10 mouse cellular contexts compared by ENCODE assay signal in genomic region chr13:52777396-52778034, GRCm38 (mm10).
DNase-seq lines count a peak whose midpoint lies in the region; ATAC-seq and TF ChIP-seq lines count a peak whose summit lies in the region.
"Had no signal": no experiment of that assay in that cellular context is flagged by ENCODE, and none has a peak within 500 bp of the region (broad histone marks: within the 10 kb centered on the region; RNA-seq: fewer than 3 reads in every experiment).

No protein-coding gene starts in this region.

- ATAC-seq in hindbrain, postnatal 0 days, result no peak
- ATAC-seq in hindbrain, embryonic 11.5 days (ENCODE audit: low FRiP score), result no peak
- peak; percentile 53 for ATAC-seq in heart, postnatal 0 days (ENCODE audit: insufficient read depth, low read depth)

- no peaks in the 10 kb centered on the region for H3K27me3 ChIP-seq in hindbrain, postnatal 0 days (ENCODE audit: insufficient read depth, low read length)
- no peaks in the 10 kb centered on the region for H3K27me3 ChIP-seq in hindbrain, embryonic 11.5 days (ENCODE audit: control insufficient read depth, insufficient read depth, low read length)
- H3K27me3 ChIP-seq in heart, postnatal 0 days (ENCODE audit: control insufficient read depth, insufficient read depth, low read length), result no peaks in the 10 kb centered on the region
- H3K27me3 ChIP-seq: midbrain, embryonic 12.5 days had no signal

- WGBS in hindbrain, postnatal 0 days, result 40% methylated on average over 6 of the region's 6 CpGs
- WGBS in hindbrain, embryonic 11.5 days, result 77% methylated on average over 6 of the region's 6 CpGs
- WGBS in heart, postnatal 0 days, result 30% methylated on average over 6 of the region's 6 CpGs

- TF ChIP-seq EP300 in heart, postnatal 0 days (IDR thresholded peaks at IDR 0.05; ENCODE audit: low read depth), result no peak

- TF ChIP-seq POLR2A in brain, embryonic 14.5 days (IDR thresholded peaks at IDR 0.05; ENCODE audit: borderline replicate concordance, extremely low read depth, insufficient read depth, insufficient read length, poor library complexity, severe bottlenecking), result no peak

- H3K4me3 ChIP-seq in hindbrain, postnatal 0 days (ENCODE audit: low read length), result no peak overlapping the region
- H3K4me3 ChIP-seq in hindbrain, embryonic 11.5 days (ENCODE audit: low read depth, low read length), result no peak overlapping the region
- H3K4me3 ChIP-seq in heart, postnatal 0 days (ENCODE audit: low read depth, low read length), result no peak overlapping the region
- H3K4me3 ChIP-seq: midbrain, embryonic 12.5 days had no signal

- H3K4me2 ChIP-seq in hindbrain, postnatal 0 days (ENCODE audit: low read depth, low read length), result no peak overlapping the region
- no peak overlapping the region for H3K4me2 ChIP-seq in hindbrain, embryonic 11.5 days (replicated peaks; ENCODE audit: low read depth, low read length)
- H3K4me2 ChIP-seq in heart, postnatal 0 days (ENCODE audit: low read depth, low read length), result no peak overlapping the region
- H3K4me2 ChIP-seq: midbrain, embryonic 12.5 days had no signal

- peak; percentile 34 for DNase-seq in hindbrain, postnatal 0 days (ENCODE audit: low spot score)
- no peak for DNase-seq in hindbrain, embryonic 11.5 days (ENCODE audit: low spot score)
- peak; percentile 54 for DNase-seq in 3T3-L1 (ENCODE audit: low read depth, low spot score)
- DNase-seq in brain, embryonic 14.5 days (ENCODE audit: low read depth), result peak; percentile 35
- DNase-seq in heart, postnatal 0 days (ENCODE audit: low spot score), result peak; percentile 36
- DNase-seq in layer of hippocampus, adult 11-12 months (ENCODE audit: low spot score), result no peak
- DNase-seq in layer of hippocampus, postnatal 25 days (ENCODE audit: extremely low spot score in 1 of 2, low spot score in 1 of 2), result no peak
- DNase-seq: adrenal gland, postnatal 10 days; cerebellum, adult 9-10 months had no signal

- no peak overlapping the region for H3K27ac ChIP-seq in hindbrain, postnatal 0 days
- H3K27ac ChIP-seq in hindbrain, embryonic 11.5 days (ENCODE audit: low read depth, low read length), result no peak overlapping the region
- H3K27ac ChIP-seq in heart, postnatal 0 days (ENCODE audit: low read depth), result no peak overlapping the region
- H3K27ac ChIP-seq: midbrain, embryonic 12.5 days had no signal

- H3K4me1 ChIP-seq in hindbrain, postnatal 0 days (ENCODE audit: insufficient read depth, low read length), result no peaks in the 10 kb centered on the region; the same call in 1 of the 2 replicates
- no peaks in the 10 kb centered on the region for H3K4me1 ChIP-seq in hindbrain, embryonic 11.5 days (replicated peaks; ENCODE audit: control insufficient read depth, insufficient read depth, low read length)
- H3K4me1 ChIP-seq in heart, postnatal 0 days (ENCODE audit: control insufficient read depth, insufficient read depth), result peaks cover 16% of the 10 kb centered on the region
- H3K4me1 ChIP-seq: midbrain, embryonic 12.5 days had no signal

- no peaks in the 10 kb centered on the region for H3K9me3 ChIP-seq in hindbrain, postnatal 0 days (ENCODE audit: low read length)
- no peaks in the 10 kb centered on the region for H3K9me3 ChIP-seq in hindbrain, embryonic 11.5 days (ENCODE audit: control insufficient read depth, low read length)
- no peaks in the 10 kb centered on the region for H3K9me3 ChIP-seq in heart, postnatal 0 days (replicated peaks; ENCODE audit: control insufficient read depth, low read length)
- H3K9me3 ChIP-seq: midbrain, embryonic 12.5 days had no signal

- H3K9ac ChIP-seq in hindbrain, postnatal 0 days (replicated peaks; ENCODE audit: low read length), result no peak overlapping the region
- H3K9ac ChIP-seq in hindbrain, embryonic 11.5 days (ENCODE audit: low read depth, low read length), result no peak overlapping the region
- H3K9ac ChIP-seq in heart, postnatal 0 days (replicated peaks; ENCODE audit: low read depth, low read length), result no peak overlapping the region
- H3K9ac ChIP-seq: midbrain, embryonic 12.5 days had no signal

- TF ChIP-seq CTCF in hindbrain, postnatal 0 days (IDR thresholded peaks at IDR 0.05; ENCODE audit: low read depth), result no peak
- no peak for TF ChIP-seq CTCF in brain, embryonic 14.5 days (IDR thresholded peaks at IDR 0.05; ENCODE audit: borderline replicate concordance, extremely low read depth, insufficient read depth, insufficient read length)
- no peak for TF ChIP-seq CTCF in heart, postnatal 0 days (IDR thresholded peaks at IDR 0.05; ENCODE audit: low read depth)

- H3K36me3 ChIP-seq in hindbrain, postnatal 0 days (ENCODE audit: insufficient read depth, low read length), result no peaks in the 10 kb centered on the region
- no peaks in the 10 kb centered on the region for H3K36me3 ChIP-seq in hindbrain, embryonic 11.5 days (ENCODE audit: control insufficient read depth, insufficient read depth, low read length)
- no peaks in the 10 kb centered on the region for H3K36me3 ChIP-seq in heart, postnatal 0 days (replicated peaks; ENCODE audit: control insufficient read depth, insufficient read depth, low read length)
- H3K36me3 ChIP-seq: midbrain, embryonic 12.5 days had no signal

Comparison
In these comparisons a context has a peak if more than half of its experiments do, and no peak if none do; other contexts are left out.
1. DNase-seq: peak in hindbrain, postnatal 0 days (single experiment), 3T3-L1 (single experiment), brain, embryonic 14.5 days (single experiment) and heart, postnatal 0 days (single experiment); none in hindbrain, embryonic 11.5 days (single experiment), layer of hippocampus, adult 11-12 months (single experiment) and layer of hippocampus, postnatal 25 days (0 of 2).